Mouse (Mus musculus) erythroblast, embryonic 14.5 days (primary cell): Measurements from ENCODE around the gene Dock4. TPM values are rescaled to one million over a fixed set of nuclear protein-coding genes. Genes with fewer than 3 reads are reported as not detected.

Source experiments
- H3K27me3 ChIP-seq: 2 replicates; pipeline ENCODE4 v1.6.1; 2012; ENCODE audit warnings: inconsistent platforms; ENCODE audit not compliant: control insufficient read depth
- H3K36me3 ChIP-seq: 2 replicates; pipeline ENCODE4 v1.6.1; 2012; ENCODE audit warnings: mild to moderate bottlenecking, inconsistent platforms; ENCODE audit not compliant: control insufficient read depth
- H3K4me1 ChIP-seq: 2 replicates; pipeline ENCODE4 v1.6.1; 2012; ENCODE audit warnings: inconsistent platforms; ENCODE audit not compliant: control insufficient read depth
- H3K4me3 ChIP-seq: replicated peaks from 2 replicates; pipeline ENCODE3; 2012; ENCODE audit warnings: moderate library complexity, mild to moderate bottlenecking, inconsistent platforms
- H3K9me3 ChIP-seq: 2 replicates; pipeline ENCODE4 v1.6.1; 2012; ENCODE audit warnings: low read length, inconsistent platforms, mixed read lengths; ENCODE audit not compliant: control insufficient read depth
- GATA1 ChIP-seq: IDR thresholded peaks from 2 replicates; pipeline ENCODE4 v1.6.1; 2012; ENCODE audit warnings: low read length, inconsistent platforms, mixed read lengths
- TAL1 ChIP-seq: IDR thresholded peaks from 3 replicates; pipeline ENCODE4 v1.6.1; 2012; ENCODE audit warnings: low read length, inconsistent platforms, mixed read lengths
- polyA plus RNA-seq: library from polyadenylated mRNA; stranded (reverse); fragments of >175 nt; gene quantifications from 2 replicates; pipeline ENCODE4 v1.2.3, GENCODE M21; 2012

Gene Dock4
- polyA plus RNA-seq, 1 experiment: 0.05 TPM

GRCm38 (mm10) chr12:40546827-40547226, 101.1 kb downstream of the Dock4 start:
- TF ChIP-seq GATA1 (no peak), TAL1 (no peak)
- no peaks in the 10 kb centered on the region for H3K9me3 ChIP-seq
- H3K4me1 ChIP-seq: no peaks in the 10 kb centered on the region
- no peaks in the 10 kb centered on the region for H3K27me3 ChIP-seq
- no peaks in the 10 kb centered on the region for H3K36me3 ChIP-seq
- H3K4me3 ChIP-seq: no peak overlapping the region

GRCm38 (mm10) chr12:40551317-40551716, 105.6 kb downstream of the Dock4 start:
- TF ChIP-seq GATA1: no peak
- TF ChIP-seq TAL1: no peak
- H3K9me3 ChIP-seq: no peaks in the 10 kb centered on the region
- H3K27me3 ChIP-seq: no peaks in the 10 kb centered on the region
- no peaks in the 10 kb centered on the region for H3K4me1 ChIP-seq
- no peaks in the 10 kb centered on the region for H3K36me3 ChIP-seq
- H3K4me3 ChIP-seq: no peak overlapping the region

GRCm38 (mm10) chr12:40552201-40552600, 106.4 kb downstream of the Dock4 start:
- Histone ChIP-seq H3K4me1 (no peaks in the 10 kb centered on the region), H3K27me3 (no peaks in the 10 kb centered on the region), H3K9me3 (no peaks in the 10 kb centered on the region), H3K4me3 (no peak overlapping the region), H3K36me3 (no peaks in the 10 kb centered on the region)
- TF ChIP-seq TAL1 (no peak), GATA1 (no peak)

GRCm38 (mm10) chr12:40553929-40554328, 108.2 kb downstream of the Dock4 start:
- Histone ChIP-seq H3K9me3 (no peaks in the 10 kb centered on the region), H3K4me3 (no peak overlapping the region), H3K4me1 (no peaks in the 10 kb centered on the region), H3K27me3 (no peaks in the 10 kb centered on the region), H3K36me3 (no peaks in the 10 kb centered on the region)
- no peak for TF ChIP-seq GATA1
- no peak for TF ChIP-seq TAL1

GRCm38 (mm10) chr12:40554941-40555511, 109.3 kb downstream of the Dock4 start:
- no peak for TF ChIP-seq TAL1
- TF ChIP-seq GATA1: no peak
- H3K27me3 ChIP-seq: no peaks in the 10 kb centered on the region
- no peaks in the 10 kb centered on the region for H3K36me3 ChIP-seq
- no peak overlapping the region for H3K4me3 ChIP-seq
- no peaks in the 10 kb centered on the region for H3K4me1 ChIP-seq
- H3K9me3 ChIP-seq: no peaks in the 10 kb centered on the region

GRCm38 (mm10) chr12:40558600-40558999, 112.8 kb downstream of the Dock4 start:
- no peaks in the 10 kb centered on the region for H3K4me1 ChIP-seq
- H3K27me3 ChIP-seq: no peaks in the 10 kb centered on the region
- H3K9me3 ChIP-seq: no peaks in the 10 kb centered on the region
- H3K4me3 ChIP-seq: no peak overlapping the region
- TF ChIP-seq GATA1 (no peak), TAL1 (no peak)
- no peaks in the 10 kb centered on the region for H3K36me3 ChIP-seq

- H3K4me3 ChIP-seq: no peak overlapping the region
- H3K9me3 ChIP-seq: no peaks in the 10 kb centered on the region
- TF ChIP-seq GATA1: no peak
- no peak for TF ChIP-seq TAL1
These were observed 113.4 kb downstream of the Dock4 start for GRCm38 (mm10) chr12:40559103-40559502.

GRCm38 (mm10) chr12:40563703-40564102, 118.0 kb downstream of the Dock4 start:
- no peaks in the 10 kb centered on the region for H3K4me1 ChIP-seq
- H3K9me3 ChIP-seq: no peaks in the 10 kb centered on the region
- no peaks in the 10 kb centered on the region for H3K36me3 ChIP-seq
- TF ChIP-seq GATA1 (no peak), TAL1 (no peak)
- no peaks in the 10 kb centered on the region for H3K27me3 ChIP-seq
- no peak overlapping the region for H3K4me3 ChIP-seq

More at GRCm38 (mm10) chr12:40559103-40559502, 113.4 kb downstream of the Dock4 start:
- H3K36me3 ChIP-seq: no peaks in the 10 kb centered on the region
- no peaks in the 10 kb centered on the region for H3K4me1 ChIP-seq
- no peaks in the 10 kb centered on the region for H3K27me3 ChIP-seq

- Histone ChIP-seq H3K9me3 (no peaks in the 10 kb centered on the region), H3K4me3 (no peak overlapping the region), H3K36me3 (no peaks in the 10 kb centered on the region), H3K27me3 (no peaks in the 10 kb centered on the region), H3K4me1 (no peaks in the 10 kb centered on the region)
- TF ChIP-seq GATA1 (no peak), TAL1 (no peak)
These were observed 118.5 kb downstream of the Dock4 start for GRCm38 (mm10) chr12:40564261-40564660.

- Histone ChIP-seq H3K9me3 (no peaks in the 10 kb centered on the region), H3K4me3 (no peak overlapping the region), H3K4me1 (no peaks in the 10 kb centered on the region), H3K36me3 (no peaks in the 10 kb centered on the region), H3K27me3 (no peaks in the 10 kb centered on the region)
- TF ChIP-seq GATA1 (no peak), TAL1 (no peak)
These were observed 122.7 kb downstream of the Dock4 start for GRCm38 (mm10) chr12:40568365-40568885.
